Mouse (Mus musculus) intestine, embryonic 14.5 days (tissue): ENCODE measurements at regions not wholly inside any gene's neighbourhood (a gene's known extent, or its start where the extent isn't known, plus 50 kb on each side); places are given as distances from the start of the nearest gene placed in this dataset.

Experiments used
- ATAC-seq: fragments of 200-750 bp; cut with Nextera tagmentation; replicated peaks from 2 replicates; pipeline ENCODE4 v1.8.0; 2017; ENCODE audit warnings: low read depth, moderate number of reproducible peaks, moderate TSS enrichment, moderate library complexity; ENCODE audit not compliant: low FRiP score, low TSS enrichment
- DNase-seq: peaks from one replicate; pipeline ENCODE4 v3.0.0-alpha.2; 2018; ENCODE audit warnings: low spot score
- H3K27ac ChIP-seq: fragments of 300-500 bp; sonication (generic); 2 replicates; pipeline ENCODE4 v1.5.1; 2014; ENCODE audit warnings: low read depth, mild to moderate bottlenecking, control low read depth
- H3K27me3 ChIP-seq: fragments of 300-500 bp; sonication (generic); replicated peaks from 2 replicates; pipeline ENCODE4 v1.6.1; 2014; ENCODE audit warnings: low read length, control low read depth; ENCODE audit not compliant: control insufficient read depth, insufficient read depth
- H3K36me3 ChIP-seq: fragments of 300-500 bp; sonication (generic); 2 replicates; pipeline ENCODE4 v1.6.1; 2014; ENCODE audit warnings: low read length, control low read depth; ENCODE audit not compliant: control insufficient read depth, insufficient read depth
- H3K4me1 ChIP-seq: fragments of 300-500 bp; sonication (generic); replicated peaks from 2 replicates; pipeline ENCODE4 v1.6.1; 2014; ENCODE audit warnings: low read length, control low read depth, mixed read lengths; ENCODE audit not compliant: control insufficient read depth, insufficient read depth
- H3K4me2 ChIP-seq: fragments of 300-500 bp; sonication (generic); 2 replicates; pipeline ENCODE4 v1.6.1; 2014; ENCODE audit warnings: low read length
- H3K4me3 ChIP-seq: fragments of 300-500 bp; sonication (generic); 2 replicates; pipeline ENCODE4 v1.5.1; 2014; ENCODE audit warnings: low read depth, low read length, control low read depth, mixed read lengths
- H3K9ac ChIP-seq: fragments of 300-500 bp; sonication (generic); 2 replicates; pipeline ENCODE4 v1.6.1; 2014; ENCODE audit warnings: mild to moderate bottlenecking, low read length
- H3K9me3 ChIP-seq: fragments of 300-500 bp; sonication (generic); 2 replicates; pipeline ENCODE4 v1.6.1; 2016; ENCODE audit warnings: low read length, control low read depth; ENCODE audit not compliant: control insufficient read depth
- WGBS: fragments of 180-500 bp; shearing (Covaris S2); extraction: QIAGEN DNeasy Blood & Tissue Kit; methylation state at CpG from one replicate; pipeline ENCODE4 v1.1.7; 2014; 5-methylcytosine and 5-hydroxymethylcytosine counted together

DNA sequence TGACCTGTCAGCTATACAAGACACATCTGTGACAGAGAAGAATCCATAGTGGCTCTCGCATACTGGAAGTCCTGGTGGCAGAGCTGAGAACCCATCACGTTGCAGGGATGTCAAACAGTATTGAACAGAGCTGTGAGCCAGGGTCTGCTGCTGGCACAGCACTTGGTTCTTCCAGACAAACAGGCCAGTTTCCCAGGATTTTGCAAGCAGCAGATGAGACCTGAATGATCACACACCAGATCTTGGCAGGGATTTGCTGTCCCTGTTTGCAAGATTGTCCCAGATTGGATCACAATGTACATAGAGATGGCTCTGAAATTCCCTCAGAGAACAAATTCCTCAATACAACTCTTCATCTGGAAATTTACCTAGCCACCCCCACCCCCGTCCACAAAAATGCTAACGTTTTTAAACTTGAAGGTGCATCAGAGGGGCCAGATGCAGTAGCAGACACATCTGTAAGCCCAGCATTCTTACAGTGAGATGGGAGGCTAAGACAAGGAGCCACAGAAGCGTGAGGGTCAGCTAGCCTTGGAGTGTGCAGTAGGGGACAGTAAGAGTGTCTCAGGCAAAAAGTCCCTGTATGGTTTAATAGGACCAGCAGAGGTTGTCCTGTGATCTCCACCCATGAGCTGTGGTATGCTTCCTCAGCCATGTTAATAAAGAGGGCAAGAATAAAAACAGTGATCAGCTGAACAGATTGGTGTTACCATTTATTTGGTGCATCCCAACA is 307.8 kb downstream of the Gadd45g start:
- no peak for DNase-seq
- Histone ChIP-seq H3K9ac (no peak overlapping the region), H3K27me3 (no peaks in the 10 kb centered on the region), H3K9me3 (no peaks in the 10 kb centered on the region), H3K36me3 (no peaks in the 10 kb centered on the region), H3K4me3 (no peak overlapping the region), H3K27ac (no peak overlapping the region), H3K4me1 (peaks cover 14% of the 10 kb centered on the region), H3K4me2 (no peak overlapping the region)
- WGBS: 63% methylated on average over 5 of the region's 5 CpGs
- ATAC-seq: no peak

DNA sequence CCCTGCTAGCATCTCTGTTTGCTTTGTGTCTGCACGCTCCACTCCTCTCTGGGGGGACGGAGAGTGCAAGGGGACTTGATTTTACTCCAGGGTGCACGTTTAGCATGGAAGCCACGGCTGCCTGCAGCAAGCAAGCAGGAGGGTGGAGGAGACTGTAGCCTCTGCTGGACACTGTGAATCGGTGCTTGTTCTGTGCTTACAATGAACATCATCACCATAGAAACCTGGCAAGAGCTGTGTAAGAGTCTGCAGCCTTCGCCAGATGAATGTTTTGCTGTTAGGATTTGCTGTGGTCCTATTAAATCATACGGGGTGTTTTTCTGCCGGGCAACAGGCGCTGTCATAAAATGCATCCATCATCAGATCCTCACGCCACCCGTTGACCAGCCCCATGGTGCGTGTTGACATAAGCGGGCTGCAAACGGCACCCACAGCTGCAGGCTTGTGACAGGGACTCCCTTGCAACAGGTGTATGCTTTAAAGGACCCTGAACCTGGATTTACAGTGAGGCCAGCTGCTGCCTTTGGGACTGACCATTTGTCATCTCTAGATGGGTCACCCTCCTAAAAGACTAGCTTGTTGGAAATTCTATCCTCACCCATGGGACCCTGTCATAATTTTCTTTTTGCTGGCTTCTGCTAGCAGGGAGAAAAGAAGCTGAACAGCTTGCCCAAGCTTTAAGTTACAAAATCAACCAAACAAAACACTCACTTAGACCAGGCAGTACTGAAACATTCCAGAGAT is 308.5 kb downstream of the Gadd45g start:
- 28% methylated on average over 14 of the region's 14 CpGs for WGBS
- no peak overlapping the region; the same call in 1 of the 2 replicates for H3K4me2 ChIP-seq

DNA sequence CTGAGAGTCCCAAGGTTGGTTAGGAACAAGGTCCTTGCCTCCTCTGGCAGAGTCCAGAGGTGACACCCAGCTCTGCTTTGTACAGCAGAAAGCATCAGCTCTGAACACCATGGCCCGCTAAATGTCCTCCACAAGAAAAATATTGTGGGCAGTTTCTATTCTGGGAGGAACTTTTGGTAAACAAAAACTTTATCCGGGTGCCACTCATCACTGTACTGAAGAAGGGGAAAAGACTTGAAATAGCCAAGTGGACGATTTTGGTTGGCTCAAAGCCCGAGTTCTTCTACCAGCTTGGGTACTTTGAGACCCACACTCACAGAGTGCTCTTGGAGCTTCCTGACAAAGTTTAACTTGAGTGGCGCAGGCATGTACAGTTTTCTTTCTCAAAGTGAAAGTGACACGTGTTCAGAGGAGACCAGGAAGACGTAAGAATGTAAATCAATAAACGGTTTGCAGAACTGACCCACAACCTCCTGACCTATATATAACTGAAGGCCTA is 309.2 kb downstream of the Gadd45g start:
- H3K4me2 ChIP-seq: no peak overlapping the region
- no peaks in the 10 kb centered on the region for H3K9me3 ChIP-seq
- WGBS: 51% methylated on average over 8 of the region's 8 CpGs
- peaks cover 14% of the 10 kb centered on the region for H3K4me1 ChIP-seq
- no peak overlapping the region for H3K27ac ChIP-seq
- no peak for ATAC-seq
- no peaks in the 10 kb centered on the region for H3K36me3 ChIP-seq
- DNase-seq: no peak
- no peak overlapping the region for H3K9ac ChIP-seq
- no peaks in the 10 kb centered on the region for H3K27me3 ChIP-seq
- no peak overlapping the region for H3K4me3 ChIP-seq

More for the DNA sequence above, 308.5 kb downstream of the Gadd45g start:
- no peaks in the 10 kb centered on the region for H3K9me3 ChIP-seq
- no peaks in the 10 kb centered on the region for H3K36me3 ChIP-seq
- peak; percentile 58 for DNase-seq
- no peaks in the 10 kb centered on the region for H3K27me3 ChIP-seq
- no peak overlapping the region for H3K4me3 ChIP-seq
- peaks cover 14% of the 10 kb centered on the region for H3K4me1 ChIP-seq
- H3K27ac ChIP-seq: no peak overlapping the region
- 0 out of 2 replicates have a peak, but pooled peaks have one; percentile 32 for ATAC-seq
- no peak overlapping the region for H3K9ac ChIP-seq

DNA sequence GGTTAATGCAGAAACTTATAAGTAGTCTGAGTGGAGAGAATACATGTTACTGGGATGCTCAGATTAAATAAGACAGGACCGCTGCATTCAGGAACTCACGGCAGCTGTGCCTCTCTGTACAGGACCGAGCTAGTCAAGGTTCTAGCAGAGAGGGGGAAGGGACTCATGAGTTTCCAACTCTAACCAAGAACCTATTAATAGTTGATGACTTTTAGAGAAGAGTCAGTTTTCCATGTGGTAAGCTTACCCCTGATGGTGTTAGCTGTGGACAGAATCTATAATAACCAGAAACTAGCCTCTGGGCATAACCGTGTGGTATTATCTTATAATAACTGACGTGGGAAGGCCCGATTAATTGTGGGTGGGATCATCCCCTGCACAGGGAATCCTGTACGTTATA is 316.2 kb downstream of the Gadd45g start:
- WGBS: 88% methylated on average over 7 of the region's 7 CpGs
- H3K4me1 ChIP-seq: no peaks in the 10 kb centered on the region
- no peaks in the 10 kb centered on the region for H3K9me3 ChIP-seq
- H3K36me3 ChIP-seq: no peaks in the 10 kb centered on the region
- H3K4me2 ChIP-seq: no peak overlapping the region
- DNase-seq (no peak), ATAC-seq (no peak)
- H3K27me3 ChIP-seq: no peaks in the 10 kb centered on the region
- no peak overlapping the region for H3K27ac ChIP-seq
- no peak overlapping the region for H3K4me3 ChIP-seq
- H3K9ac ChIP-seq: no peak overlapping the region

DNA sequence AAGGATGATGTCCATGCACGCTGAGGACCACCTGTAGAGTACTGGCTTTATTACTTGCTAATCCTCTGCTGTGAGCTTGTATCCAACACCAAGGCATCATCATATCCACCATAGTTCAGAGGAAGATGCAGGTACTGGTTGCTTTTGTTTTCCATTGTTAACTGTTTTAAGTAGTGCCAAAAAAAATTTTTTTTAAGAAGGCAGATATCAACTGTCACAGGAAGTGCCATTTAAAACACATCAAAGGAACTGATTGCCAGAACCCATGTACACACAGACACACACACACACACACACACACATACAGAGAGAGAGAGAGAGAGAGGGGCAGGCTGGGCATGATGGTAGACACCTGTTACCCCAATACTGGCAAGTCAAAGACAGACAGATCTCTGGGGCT is 319.1 kb downstream of the Gadd45g start:
- Histone ChIP-seq H3K36me3 (no peaks in the 10 kb centered on the region), H3K4me1 (no peaks in the 10 kb centered on the region), H3K9me3 (no peaks in the 10 kb centered on the region), H3K4me2 (no peak overlapping the region), H3K27ac (no peak overlapping the region), H3K9ac (no peak overlapping the region), H3K4me3 (no peak overlapping the region), H3K27me3 (no peaks in the 10 kb centered on the region)
- no peak for DNase-seq
- WGBS: 91% methylated on average over 1 of the region's 1 CpGs
- ATAC-seq: no peak

DNA sequence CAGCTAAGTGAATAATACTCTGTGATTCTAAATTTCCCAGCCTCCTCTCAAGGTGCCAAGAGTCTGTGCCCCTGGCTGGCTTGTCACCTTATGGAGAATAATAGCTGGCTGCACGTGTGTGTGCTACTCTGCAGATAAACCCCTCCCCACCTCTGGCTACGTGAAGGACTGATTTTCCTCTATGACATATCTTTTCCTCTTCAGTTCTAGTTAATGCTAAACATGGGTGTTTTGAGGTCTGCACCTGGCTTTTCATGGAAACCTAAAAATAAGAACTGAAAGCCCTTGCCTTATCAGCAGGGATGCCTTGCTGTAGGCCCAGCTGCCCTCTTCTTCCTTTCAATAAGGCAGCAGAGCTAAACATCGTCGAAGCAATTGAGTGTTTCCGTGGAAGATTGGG is 321.5 kb downstream of the Gadd45g start:
- ATAC-seq (no peak), DNase-seq (no peak)
- whole genome bisulfite sequencing: 62% methylated on average over 5 of the region's 5 CpGs
- Histone ChIP-seq H3K4me1 (no peaks in the 10 kb centered on the region), H3K4me3 (no peak overlapping the region), H3K27me3 (no peaks in the 10 kb centered on the region), H3K27ac (no peak overlapping the region), H3K36me3 (no peaks in the 10 kb centered on the region), H3K4me2 (no peak overlapping the region), H3K9me3 (no peaks in the 10 kb centered on the region), H3K9ac (no peak overlapping the region)

DNA sequence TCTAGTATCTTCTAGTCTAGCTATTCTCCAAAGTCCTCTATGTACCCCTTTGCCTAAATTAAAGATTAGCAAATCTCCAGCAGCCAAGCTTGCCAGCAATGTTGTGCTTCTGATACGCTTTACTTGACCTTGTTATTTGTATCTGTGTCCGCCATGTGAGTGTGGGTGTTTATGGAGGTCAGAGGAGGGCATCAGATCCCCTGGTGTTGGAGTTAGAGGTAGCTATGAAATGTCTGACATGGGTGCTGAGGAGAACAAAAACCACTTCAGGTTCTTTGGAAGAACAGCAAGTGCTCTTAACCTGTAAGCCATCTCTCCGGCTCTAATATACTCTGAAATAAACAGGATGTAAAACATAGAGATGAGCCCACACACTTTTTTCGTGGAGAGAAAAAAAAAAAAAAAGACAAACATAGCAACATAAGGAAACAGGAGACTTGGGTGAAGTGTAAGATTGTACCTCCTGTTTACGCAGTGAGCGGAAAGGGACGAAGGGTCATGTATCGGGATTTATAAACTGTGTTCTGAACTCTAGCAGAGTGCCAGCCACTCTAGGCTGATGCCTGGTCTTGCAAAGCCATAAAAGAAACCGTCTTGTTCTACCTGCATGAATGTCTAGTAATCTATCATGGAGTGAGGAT is 326.3 kb downstream of the Gadd45g start:
- no peak for DNase-seq
- Histone ChIP-seq H3K27me3 (no peaks in the 10 kb centered on the region), H3K4me3 (no peak overlapping the region), H3K27ac (no peak overlapping the region), H3K9ac (no peak overlapping the region), H3K9me3 (no peaks in the 10 kb centered on the region), H3K36me3 (no peaks in the 10 kb centered on the region), H3K4me1 (no peaks in the 10 kb centered on the region), H3K4me2 (no peak overlapping the region)
- 55% methylated on average over 9 of the region's 9 CpGs for WGBS
- ATAC-seq: no peak

DNA sequence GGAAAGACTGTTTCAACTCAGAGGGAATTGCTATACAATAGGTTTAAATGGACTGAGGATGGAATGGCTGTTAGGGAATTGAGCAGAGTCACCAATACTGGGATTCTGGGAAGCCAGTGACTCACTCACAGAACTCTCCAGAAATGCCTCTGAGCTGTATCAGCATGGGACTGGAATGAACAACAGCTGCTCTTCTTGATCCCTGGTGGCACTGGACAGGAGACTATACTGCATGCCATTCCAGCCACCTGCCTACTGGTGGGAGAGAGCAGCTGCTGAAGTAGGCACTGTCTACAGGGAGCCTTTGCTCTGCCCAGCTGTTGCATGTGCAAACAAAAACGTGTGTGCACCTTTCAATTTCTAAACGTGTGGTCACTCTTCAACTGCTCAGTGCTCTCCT is 329.2 kb downstream of the Gadd45g start:
- Histone ChIP-seq H3K9ac (no peak overlapping the region), H3K36me3 (no peaks in the 10 kb centered on the region), H3K4me1 (no peaks in the 10 kb centered on the region), H3K27me3 (no peaks in the 10 kb centered on the region), H3K27ac (no peak overlapping the region), H3K4me2 (no peak overlapping the region), H3K9me3 (no peaks in the 10 kb centered on the region), H3K4me3 (no peak overlapping the region)
- 55% methylated on average over 2 of the region's 2 CpGs for whole genome bisulfite sequencing
- ATAC-seq (no peak), DNase-seq (no peak)
